Mouse (Mus musculus) hindbrain, embryonic 15.5 days (tissue): ENCODE data around the gene Aff3. TPM values are rescaled to one million over a fixed set of nuclear protein-coding genes. Genes with fewer than 3 reads are reported as not detected.

ENCODE experiments used
- ATAC-seq: fragments of 200-750 bp; cut with Nextera tagmentation; 2 replicates; pipeline ENCODE4 v1.8.0; 2017; ENCODE audit warnings: low read depth, moderate number of reproducible peaks, moderate TSS enrichment; ENCODE audit not compliant: low FRiP score
- H3K27ac ChIP-seq: fragments of 300-500 bp; sonication (generic); replicated peaks from 2 replicates; pipeline ENCODE4 v1.5.1; 2015; ENCODE audit warnings: mild to moderate bottlenecking, inconsistent platforms
- H3K27me3 ChIP-seq: fragments of 300-500 bp; sonication (generic); 2 replicates; pipeline ENCODE4 v1.6.1; 2015; ENCODE audit warnings: control low read depth, inconsistent platforms
- H3K36me3 ChIP-seq: fragments of 300-500 bp; sonication (generic); 2 replicates; pipeline ENCODE4 v1.6.1; 2015; ENCODE audit warnings: control low read depth, inconsistent platforms
- H3K4me1 ChIP-seq: fragments of 300-500 bp; sonication (generic); replicated peaks from 2 replicates; pipeline ENCODE4 v1.6.1; 2015; ENCODE audit warnings: control low read depth, inconsistent platforms
- H3K4me2 ChIP-seq: fragments of 300-500 bp; sonication (generic); 2 replicates; pipeline ENCODE4 v1.6.1; 2015; ENCODE audit warnings: moderate library complexity, mild to moderate bottlenecking, inconsistent platforms
- H3K4me3 ChIP-seq: fragments of 300-500 bp; sonication (generic); 2 replicates; pipeline ENCODE4 v1.5.1; 2015; ENCODE audit warnings: mild to moderate bottlenecking, inconsistent platforms
- H3K9ac ChIP-seq: fragments of 300-500 bp; sonication (generic); 2 replicates; pipeline ENCODE4 v1.6.1; 2015; ENCODE audit warnings: inconsistent platforms
- H3K9me3 ChIP-seq: fragments of 300-500 bp; sonication (generic); 2 replicates; pipeline ENCODE4 v1.6.1; 2016; ENCODE audit warnings: control low read depth, inconsistent platforms
- WGBS: fragments of 180-500 bp; shearing (Covaris S2); methylation state at CpG from one replicate; pipeline ENCODE4 v1.1.7; 2015; 5-methylcytosine and 5-hydroxymethylcytosine counted together
- polyA plus RNA-seq: library from polyadenylated mRNA; unstranded; fragments of >200 nt; fragmentation: Nextera tagmentation; extraction: Ambion mirVana; gene quantifications from 2 replicates; pipeline ENCODE4 v1.2.1, GENCODE M21; 2015

Aff3 gene
- polyA plus RNA-seq, 1 experiment from 2014 or later, result 33.4 TPM

GRCm38 (mm10) chr1:38388466-38388865 is 276.3 kb downstream of the Aff3 start:
- no peaks in the 10 kb centered on the region for H3K9me3 ChIP-seq
- H3K4me2 ChIP-seq, result no peak overlapping the region
- H3K9ac ChIP-seq, result no peak overlapping the region
- no peak for ATAC-seq
- H3K36me3 ChIP-seq, result no peaks in the 10 kb centered on the region
- H3K4me1 ChIP-seq, result peaks cover 36% of the 10 kb centered on the region
- no peaks in the 10 kb centered on the region for H3K27me3 ChIP-seq
- 89% methylated on average over 3 of the region's 3 CpGs for WGBS
- H3K4me3 ChIP-seq, result no peak overlapping the region
- no peak overlapping the region for H3K27ac ChIP-seq

- 74% methylated on average over 9 of the region's 9 CpGs for WGBS
- no peak for ATAC-seq
- H3K4me2 ChIP-seq, result no peak overlapping the region
- H3K9ac ChIP-seq, result no peak overlapping the region
- H3K27me3 ChIP-seq, result no peaks in the 10 kb centered on the region
- H3K27ac ChIP-seq, result no peak overlapping the region
- peaks cover 30% of the 10 kb centered on the region for H3K4me1 ChIP-seq
- no peaks in the 10 kb centered on the region for H3K36me3 ChIP-seq
- H3K9me3 ChIP-seq, result no peaks in the 10 kb centered on the region
- no peak overlapping the region for H3K4me3 ChIP-seq
Measured at GRCm38 (mm10) chr1:38387438-38387837, 277.3 kb downstream of the Aff3 start.

GRCm38 (mm10) chr1:38384457-38385121 is 280.2 kb downstream of the Aff3 start:
- no peak for ATAC-seq
- 17% methylated on average over 16 of the region's 16 CpGs for whole genome bisulfite sequencing

GRCm38 (mm10) chr1:38384010-38384409 is 280.7 kb downstream of the Aff3 start:
- H3K9me3 ChIP-seq, result no peaks in the 10 kb centered on the region
- H3K9ac ChIP-seq, result no peak overlapping the region
- H3K27ac ChIP-seq, result 0 out of 2 replicates have a peak overlapping the region, but pooled peaks have one; percentile 15
- no peak overlapping the region for H3K4me3 ChIP-seq
- no peak for ATAC-seq
- H3K36me3 ChIP-seq, result no peaks in the 10 kb centered on the region
- H3K27me3 ChIP-seq, result no peaks in the 10 kb centered on the region
- no peak overlapping the region for H3K4me2 ChIP-seq
- 80% methylated on average over 7 of the region's 7 CpGs for WGBS
- H3K4me1 ChIP-seq, result peaks cover 15% of the 10 kb centered on the region

More at GRCm38 (mm10) chr1:38384457-38385121, 280.2 kb downstream of the Aff3 start:
- no peaks in the 10 kb centered on the region for H3K36me3 ChIP-seq
- no peak overlapping the region for H3K4me3 ChIP-seq
- H3K4me1 ChIP-seq, result peaks cover 20% of the 10 kb centered on the region
- H3K27ac ChIP-seq, result 0 out of 2 replicates have a peak overlapping the region, but pooled peaks have one; percentile 15
- no peaks in the 10 kb centered on the region for H3K27me3 ChIP-seq
- H3K9me3 ChIP-seq, result no peaks in the 10 kb centered on the region
- no peak overlapping the region; the same call in 1 of the 2 replicates for H3K4me2 ChIP-seq
- no peak overlapping the region for H3K9ac ChIP-seq

- Histone ChIP-seq H3K36me3 (no peaks in the 10 kb centered on the region), H3K27ac (no peak overlapping the region), H3K9ac (no peak overlapping the region), H3K4me1 (peaks cover 15% of the 10 kb centered on the region), H3K4me2 (no peak overlapping the region), H3K4me3 (no peak overlapping the region), H3K9me3 (no peaks in the 10 kb centered on the region), H3K27me3 (no peaks in the 10 kb centered on the region)
- 81% methylated on average over 4 of the region's 4 CpGs for WGBS
- no peak for ATAC-seq
Measured at GRCm38 (mm10) chr1:38382683-38383082, 282.1 kb downstream of the Aff3 start.

- Histone ChIP-seq H3K4me1 (no peaks in the 10 kb centered on the region), H3K27me3 (no peaks in the 10 kb centered on the region), H3K4me3 (no peak overlapping the region), H3K9ac (no peak overlapping the region), H3K27ac (no peak overlapping the region), H3K36me3 (no peaks in the 10 kb centered on the region), H3K9me3 (no peaks in the 10 kb centered on the region), H3K4me2 (no peak overlapping the region)
- whole genome bisulfite sequencing, result 81% methylated on average over 3 of the region's 3 CpGs
- no peak for ATAC-seq
Measured at GRCm38 (mm10) chr1:38377930-38378329, 286.8 kb downstream of the Aff3 start.

GRCm38 (mm10) chr1:38369166-38369565 is 295.6 kb downstream of the Aff3 start:
- H3K4me2 ChIP-seq, result no peak overlapping the region
- H3K4me1 ChIP-seq, result peaks cover 21% of the 10 kb centered on the region
- H3K36me3 ChIP-seq, result no peaks in the 10 kb centered on the region
- H3K9ac ChIP-seq, result no peak overlapping the region
- 55% methylated on average over 8 of the region's 8 CpGs for WGBS
- no peak overlapping the region for H3K27ac ChIP-seq
- no peak for ATAC-seq
- H3K4me3 ChIP-seq, result no peak overlapping the region
- H3K9me3 ChIP-seq, result no peaks in the 10 kb centered on the region
- no peaks in the 10 kb centered on the region for H3K27me3 ChIP-seq

- no peak; the same call in 1 of the 2 replicates for ATAC-seq
- Histone ChIP-seq H3K9me3 (no peaks in the 10 kb centered on the region), H3K4me1 (peaks cover 21% of the 10 kb centered on the region), H3K9ac (no peak overlapping the region), H3K4me3 (no peak overlapping the region), H3K27ac (peak overlapping the region; percentile 10; the same call in 1 of the 2 replicates), H3K27me3 (no peaks in the 10 kb centered on the region), H3K4me2 (no peak overlapping the region), H3K36me3 (no peaks in the 10 kb centered on the region)
- 74% methylated on average over 6 of the region's 6 CpGs for WGBS
Measured at GRCm38 (mm10) chr1:38368081-38368689, 296.6 kb downstream of the Aff3 start.

- Histone ChIP-seq H3K4me2 (no peak overlapping the region), H3K36me3 (no peaks in the 10 kb centered on the region), H3K27me3 (no peaks in the 10 kb centered on the region), H3K9ac (no peak overlapping the region), H3K27ac (no peak overlapping the region), H3K9me3 (no peaks in the 10 kb centered on the region), H3K4me1 (peaks cover 21% of the 10 kb centered on the region), H3K4me3 (no peak overlapping the region)
- ATAC-seq, result peak; percentile 61; the same call in 1 of the 2 replicates
- 81% methylated on average over 14 of the region's 14 CpGs for WGBS
Measured at GRCm38 (mm10) chr1:38367404-38368080, 297.2 kb downstream of the Aff3 start.

GRCm38 (mm10) chr1:38363856-38364255 is 300.9 kb downstream of the Aff3 start:
- Histone ChIP-seq H3K27me3 (no peaks in the 10 kb centered on the region), H3K4me1 (peaks cover 15% of the 10 kb centered on the region), H3K27ac (no peak overlapping the region), H3K4me3 (no peak overlapping the region), H3K9me3 (no peaks in the 10 kb centered on the region), H3K36me3 (no peaks in the 10 kb centered on the region), H3K4me2 (no peak overlapping the region), H3K9ac (no peak overlapping the region)
- no peak for ATAC-seq
- 82% methylated on average over 2 of the region's 2 CpGs for WGBS

GRCm38 (mm10) chr1:38362275-38362674 is 302.5 kb downstream of the Aff3 start:
- H3K36me3 ChIP-seq, result no peaks in the 10 kb centered on the region
- H3K9ac ChIP-seq, result no peak overlapping the region
- no peak for ATAC-seq
- H3K4me3 ChIP-seq, result no peak overlapping the region
- WGBS, result 85% methylated on average over 3 of the region's 3 CpGs
- H3K4me1 ChIP-seq, result 0 out of 2 replicates have a peak, but pooled peaks cover 3% of the 10 kb centered on the region
- no peaks in the 10 kb centered on the region for H3K9me3 ChIP-seq
- no peak overlapping the region for H3K4me2 ChIP-seq
- no peak overlapping the region for H3K27ac ChIP-seq
- no peaks in the 10 kb centered on the region for H3K27me3 ChIP-seq

- 82% methylated on average over 26 of the region's 26 CpGs for WGBS
- H3K9ac ChIP-seq, result no peak overlapping the region
- 0 out of 2 replicates have a peak, but pooled peaks cover 3% of the 10 kb centered on the region for H3K4me1 ChIP-seq
- no peak overlapping the region for H3K4me3 ChIP-seq
- H3K36me3 ChIP-seq, result no peaks in the 10 kb centered on the region
- peak overlapping the region; percentile 40; the same call in 1 of the 2 replicates for H3K27ac ChIP-seq
- no peak overlapping the region for H3K4me2 ChIP-seq
- no peaks in the 10 kb centered on the region for H3K9me3 ChIP-seq
- peak; percentile 8; the same call in 1 of the 2 replicates for ATAC-seq
- no peaks in the 10 kb centered on the region for H3K27me3 ChIP-seq
Measured at GRCm38 (mm10) chr1:38358797-38359349, 305.9 kb downstream of the Aff3 start.
